In genomic region chr10:68148495-68148894, GRCm38 (mm10) we compare ENCODE assay signal across 14 mouse cellular contexts.
DNase-seq lines count a peak whose midpoint lies in the region; ATAC-seq and TF ChIP-seq lines count a peak whose summit lies in the region.
"Had no signal": no experiment of that assay in that cellular context is flagged by ENCODE, and none has a peak within 500 bp of the region (broad histone marks: within the 10 kb centered on the region; RNA-seq: fewer than 3 reads in every experiment).

No protein-coding gene starts in this region.

- peak overlapping the region; percentile 56 for H3K27ac ChIP-seq in heart, embryonic 15.5 days
- H3K27ac ChIP-seq in layer of hippocampus, adult 2 months: peak overlapping the region; percentile 36; the same call in 1 of the 2 replicates
- peak overlapping the region; percentile 48 for H3K27ac ChIP-seq in stomach, embryonic 14.5 days (ENCODE audit: low read length)

- no peak for TF ChIP-seq CTCF in layer of hippocampus, adult 2 months (conservative IDR thresholded peaks at IDR 0.05)

- no peak overlapping the region for H3K4me2 ChIP-seq in heart, embryonic 15.5 days
- no peak overlapping the region for H3K4me2 ChIP-seq in stomach, embryonic 14.5 days (replicated peaks; ENCODE audit: low read depth, low read length)

- H3K27me3 ChIP-seq in heart, embryonic 15.5 days: no peaks in the 10 kb centered on the region
- no peaks in the 10 kb centered on the region for H3K27me3 ChIP-seq in stomach, embryonic 14.5 days (ENCODE audit: control insufficient read depth, insufficient read depth, low read length)

- no peak for ATAC-seq in heart, embryonic 15.5 days (replicated peaks; ENCODE audit: insufficient number of reproducible peaks, insufficient read depth, low FRiP score, low read depth)
- no peak for ATAC-seq in stomach, embryonic 14.5 days (ENCODE audit: insufficient number of reproducible peaks, insufficient read depth, low FRiP score, low read depth)
- ATAC-seq: forebrain, embryonic 14.5 days had no signal

- H3K36me3 ChIP-seq in heart, embryonic 15.5 days: no peaks in the 10 kb centered on the region
- no peaks in the 10 kb centered on the region for H3K36me3 ChIP-seq in stomach, embryonic 14.5 days (ENCODE audit: control insufficient read depth, insufficient read depth, low read length)
- H3K36me3 ChIP-seq: G1E had no signal

- intact Hi-C loops in left cerebral cortex, postnatal 36 days (cut with DNase I): loop anchor here (5.0 kb wide), 2 partner anchors 129 to 276 kb away; partner anchors contain the start of gene Arid5b

- 77% methylated on average over 6 of the region's 6 CpGs for WGBS in heart, embryonic 15.5 days
- 66% methylated on average over 6 of the region's 6 CpGs for WGBS in stomach, embryonic 14.5 days

- DNase-seq in heart, adult 8-10 months (ENCODE audit: low spot score): no peak
- no peak for DNase-seq in layer of hippocampus, adult 2 months (ENCODE audit: low spot score in 2 of 2)
- no peak for DNase-seq in layer of hippocampus, postnatal 14 days (ENCODE audit: low spot score in 2 of 2)
- DNase-seq in ZHBTc4 (ENCODE audit: low read depth, low spot score): peak; percentile 91
- DNase-seq in left cerebral cortex, postnatal 36 days (ENCODE audit: low spot score in 2 of 2): no peak
- DNase-seq: adrenal gland, postnatal 36 days; B cell, adult 2 months; cerebellum, postnatal 25 days; gastrocnemius, postnatal 14 days; thymus, postnatal 4 days had no signal

- H3K9ac ChIP-seq in heart, embryonic 15.5 days: no peak overlapping the region
- H3K9ac ChIP-seq in stomach, embryonic 14.5 days (replicated peaks; ENCODE audit: low read depth, low read length): no peak overlapping the region

- H3K4me3 ChIP-seq in heart, embryonic 15.5 days: no peak overlapping the region
- no peak overlapping the region for H3K4me3 ChIP-seq in layer of hippocampus, adult 2 months
- H3K4me3 ChIP-seq in stomach, embryonic 14.5 days (ENCODE audit: low read depth, low read length): no peak overlapping the region

- H3K9me3 ChIP-seq in heart, embryonic 15.5 days (replicated peaks): no peaks in the 10 kb centered on the region
- H3K9me3 ChIP-seq in stomach, embryonic 14.5 days (ENCODE audit: control insufficient read depth, low read depth, low read length): no peaks in the 10 kb centered on the region

- peaks cover 20% of the 10 kb centered on the region for H3K4me1 ChIP-seq in heart, embryonic 15.5 days (replicated peaks)
- H3K4me1 ChIP-seq in stomach, embryonic 14.5 days (ENCODE audit: control insufficient read depth, insufficient read depth, low read length): peaks cover 18% of the 10 kb centered on the region
